Mouse (Mus musculus): ENCODE measurements at regions not wholly inside any gene's neighbourhood (a gene's known extent, or its start where the extent isn't known, plus 50 kb on each side); places are given as distances from the start of the nearest gene placed in this dataset.
A peak's percentile ranks its signal among the peaks of the same experiment; 100 is the strongest.

DNA sequence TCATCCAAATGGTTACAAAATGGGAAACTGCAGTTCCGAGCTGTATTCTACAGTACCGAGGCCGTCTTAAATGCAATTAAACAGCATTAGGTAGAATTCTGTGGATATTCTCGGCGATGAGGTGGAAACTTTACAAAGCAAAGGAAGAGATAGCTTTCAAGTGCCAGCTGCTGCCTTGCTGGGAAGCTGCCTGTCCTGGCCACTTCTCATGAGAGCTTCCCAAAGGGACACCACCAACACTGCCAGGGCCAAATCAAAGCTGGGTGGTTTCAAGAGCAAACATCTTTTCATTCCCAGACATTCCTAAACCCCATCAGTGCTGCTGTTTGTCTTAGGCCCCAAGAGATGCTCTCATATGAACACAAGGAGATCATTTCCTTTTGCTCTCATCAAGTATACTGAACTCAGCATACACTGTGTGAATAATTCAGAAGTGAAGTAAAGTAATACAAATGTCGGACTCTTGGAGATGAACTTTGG lies 156.6 kb upstream of the AI593442 start:
- no peak overlapping the region for H3K4me3 ChIP-seq
- DNase-seq (ENCODE audit: low spot score) = no peak
- no peaks in the 10 kb centered on the region for H3K9me3 ChIP-seq (replicated peaks)
- no peak overlapping the region for H3K27ac ChIP-seq (replicated peaks)
- no peaks in the 10 kb centered on the region for H3K27me3 ChIP-seq (ENCODE audit: low read depth, poor library complexity, severe bottlenecking)
- H3K36me3 ChIP-seq = no peaks in the 10 kb centered on the region
- 89% methylated on average over 6 of the region's 6 CpGs for WGBS
- no peaks in the 10 kb centered on the region for H3K4me1 ChIP-seq

DNA sequence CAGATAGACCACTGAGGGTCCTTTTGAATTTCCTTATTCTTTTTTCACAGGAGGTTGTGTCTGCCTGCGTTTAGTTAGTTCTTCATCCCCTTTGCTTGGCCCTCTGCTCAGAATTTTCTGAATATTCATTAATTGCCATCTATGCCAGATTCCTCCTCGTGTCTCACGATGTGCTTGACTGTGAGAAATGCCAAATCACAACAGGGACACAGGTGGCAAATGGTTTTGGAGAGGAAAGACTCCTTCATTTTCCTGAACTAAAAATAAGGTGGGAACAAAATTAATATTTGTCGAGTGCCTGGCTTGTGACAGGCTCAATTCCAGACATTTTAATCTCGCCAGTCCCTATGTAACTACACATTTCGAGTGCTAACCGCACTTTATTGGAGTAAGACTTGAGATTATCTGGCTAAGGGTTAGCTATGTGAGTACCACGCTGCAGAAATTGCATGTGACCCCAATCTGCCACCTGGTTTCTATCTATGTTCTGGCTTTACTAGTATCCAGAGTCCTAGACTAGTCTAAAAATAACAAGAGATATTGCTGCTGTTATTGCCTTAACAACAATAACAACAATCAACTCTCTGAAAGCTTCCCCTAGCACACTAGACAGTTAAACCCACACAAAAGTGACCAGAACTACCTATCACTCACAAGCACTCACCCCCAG lies 156.0 kb upstream of the AI593442 start:
- no peak overlapping the region for H3K27ac ChIP-seq (replicated peaks)
- 88% methylated on average over 8 of the region's 8 CpGs for WGBS
- H3K4me1 ChIP-seq = no peaks in the 10 kb centered on the region
- H3K27me3 ChIP-seq (ENCODE audit: low read depth, poor library complexity, severe bottlenecking) = no peaks in the 10 kb centered on the region
- no peaks in the 10 kb centered on the region for H3K36me3 ChIP-seq
- H3K9me3 ChIP-seq (replicated peaks) = no peaks in the 10 kb centered on the region
- no peak overlapping the region for H3K4me3 ChIP-seq
- DNase-seq (ENCODE audit: low spot score) = no peak

DNA sequence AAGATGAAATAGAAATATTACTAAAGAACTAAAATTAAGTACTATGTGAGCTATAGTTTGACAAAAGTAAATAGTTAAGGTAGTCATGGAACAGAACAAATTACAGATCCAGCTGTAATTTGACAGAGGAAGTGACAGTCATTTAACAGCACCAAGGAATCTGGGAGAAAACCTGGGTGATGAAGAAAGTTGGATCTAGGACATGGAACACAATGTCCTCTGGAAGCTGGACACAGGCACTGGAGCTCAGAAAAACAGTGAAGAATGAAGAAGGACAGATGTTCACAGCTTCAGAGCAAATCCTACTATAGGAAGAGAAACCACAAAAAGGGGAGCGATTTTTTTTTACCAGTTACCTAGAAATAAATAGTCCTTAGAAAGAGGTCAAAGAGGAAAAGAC lies 147.2 kb upstream of the AI593442 start:
- Histone ChIP-seq H3K27me3 (ENCODE audit: low read depth, poor library complexity, severe bottlenecking) (no peaks in the 10 kb centered on the region), H3K4me1 (no peaks in the 10 kb centered on the region), H3K9me3 (replicated peaks) (no peaks in the 10 kb centered on the region), H3K4me3 (no peak overlapping the region), H3K27ac (replicated peaks) (no peak overlapping the region), H3K36me3 (no peaks in the 10 kb centered on the region)
- 72% methylated on average over 1 of the region's 1 CpGs for WGBS
- no peak for DNase-seq (ENCODE audit: low spot score)

DNA sequence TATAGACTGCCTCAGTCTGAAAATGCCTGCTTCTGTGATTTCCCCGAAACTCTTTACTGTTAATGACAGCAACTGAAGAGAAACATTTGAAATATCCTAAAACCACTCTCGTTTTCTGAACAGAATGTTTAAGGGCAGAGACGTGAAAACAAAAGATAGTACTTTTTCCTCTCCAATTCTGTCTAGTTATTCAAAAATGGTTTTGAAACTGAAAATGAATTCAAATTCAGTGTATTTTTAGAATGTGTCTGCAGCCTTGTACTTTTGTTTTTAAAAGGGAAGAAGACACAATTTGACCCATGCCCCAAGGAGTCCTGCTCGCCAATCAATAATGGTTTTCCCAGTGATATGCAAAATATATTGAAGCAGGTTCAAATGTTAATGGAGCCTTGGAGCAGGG lies 136.7 kb upstream of the AI593442 start:
- no peaks in the 10 kb centered on the region for H3K4me1 ChIP-seq
- no peaks in the 10 kb centered on the region for H3K9me3 ChIP-seq (replicated peaks)
- H3K27me3 ChIP-seq (ENCODE audit: low read depth, poor library complexity, severe bottlenecking) = no peaks in the 10 kb centered on the region
- no peaks in the 10 kb centered on the region for H3K36me3 ChIP-seq
- no peak for DNase-seq (ENCODE audit: low spot score)
- WGBS = 89% methylated on average over 4 of the region's 4 CpGs
- H3K27ac ChIP-seq (replicated peaks) = no peak overlapping the region
- H3K4me3 ChIP-seq = no peak overlapping the region

DNA sequence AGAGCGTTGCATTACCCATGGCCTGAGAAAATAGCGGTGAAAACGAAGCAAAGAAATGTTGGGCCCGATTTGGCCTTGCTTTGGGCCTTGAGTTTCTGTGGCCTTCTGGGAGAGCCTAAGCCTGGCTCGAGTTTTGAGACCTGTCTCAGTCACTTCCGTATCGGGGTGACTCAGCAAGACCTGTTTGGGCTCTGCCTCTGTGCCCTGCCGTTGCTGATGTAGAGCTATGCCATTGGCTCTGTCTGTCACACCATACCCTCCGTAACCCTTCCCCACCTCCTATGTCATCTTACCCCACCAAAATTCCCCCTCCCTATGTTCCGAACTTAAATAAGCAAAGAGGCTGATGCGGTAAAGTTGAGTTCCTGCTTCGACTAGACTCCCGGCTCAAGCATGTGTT lies 123.4 kb upstream of the AI593442 start:
- DNase-seq (ENCODE audit: low spot score) = no peak
- H3K27me3 ChIP-seq (ENCODE audit: low read depth, poor library complexity, severe bottlenecking) = no peaks in the 10 kb centered on the region
- H3K4me1 ChIP-seq = no peaks in the 10 kb centered on the region
- H3K9me3 ChIP-seq (replicated peaks) = no peaks in the 10 kb centered on the region
- H3K4me3 ChIP-seq = no peak overlapping the region
- H3K27ac ChIP-seq (replicated peaks) = no peak overlapping the region
- WGBS = 96% methylated on average over 13 of the region's 13 CpGs
- no peaks in the 10 kb centered on the region for H3K36me3 ChIP-seq

DNA sequence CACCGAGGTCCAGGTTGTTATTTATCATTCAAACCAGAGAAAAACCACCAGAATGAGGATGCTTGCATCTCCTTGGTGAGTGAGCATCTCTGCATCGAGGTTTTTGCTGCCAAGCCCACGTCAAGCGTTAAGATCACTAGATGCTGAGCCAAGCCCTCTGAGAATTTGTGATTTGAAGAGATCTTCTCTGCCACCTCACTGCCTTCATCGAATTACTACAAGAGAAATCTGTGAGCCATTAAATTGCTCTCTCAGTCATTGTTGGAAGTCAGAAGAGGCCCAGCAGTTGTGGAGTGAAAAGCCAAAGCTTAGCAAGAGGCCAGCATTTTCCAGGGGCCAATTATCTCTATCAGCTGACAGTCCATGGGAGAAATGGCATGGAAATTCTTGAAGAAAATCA lies 122.2 kb upstream of the AI593442 start:
- no peak overlapping the region for H3K27ac ChIP-seq (replicated peaks)
- H3K4me1 ChIP-seq = no peaks in the 10 kb centered on the region
- H3K27me3 ChIP-seq (ENCODE audit: low read depth, poor library complexity, severe bottlenecking) = no peaks in the 10 kb centered on the region
- H3K4me3 ChIP-seq = no peak overlapping the region
- H3K9me3 ChIP-seq (replicated peaks) = no peaks in the 10 kb centered on the region
- DNase-seq (ENCODE audit: low spot score) = no peak
- no peaks in the 10 kb centered on the region for H3K36me3 ChIP-seq
- 83% methylated on average over 5 of the region's 5 CpGs for WGBS

DNA sequence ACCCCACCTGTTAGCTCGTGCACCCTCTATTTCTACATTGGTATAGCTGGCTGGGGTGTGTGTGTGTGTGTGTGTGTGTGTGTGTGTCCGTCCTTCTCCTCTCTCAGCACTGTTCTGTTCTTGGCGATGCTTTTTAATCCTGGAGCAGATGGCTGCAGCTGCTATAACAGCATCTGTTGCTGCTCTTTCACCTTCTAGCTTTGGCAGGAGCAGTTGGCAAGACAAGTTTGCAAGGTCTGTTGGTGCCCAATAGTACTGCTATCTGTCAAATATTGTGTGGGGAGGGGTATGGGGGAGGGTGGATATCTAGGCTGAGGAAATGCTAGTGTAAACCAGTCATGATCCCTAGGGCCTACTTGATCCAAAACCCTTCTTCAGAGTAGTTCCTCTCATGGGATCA lies 120.9 kb upstream of the AI593442 start:
- no peaks in the 10 kb centered on the region for H3K36me3 ChIP-seq
- WGBS = 88% methylated on average over 3 of the region's 3 CpGs
- no peak overlapping the region for H3K4me3 ChIP-seq
- no peak overlapping the region for H3K27ac ChIP-seq (replicated peaks)
- DNase-seq (ENCODE audit: low spot score) = no peak
- no peaks in the 10 kb centered on the region for H3K27me3 ChIP-seq (ENCODE audit: low read depth, poor library complexity, severe bottlenecking)
- no peaks in the 10 kb centered on the region for H3K9me3 ChIP-seq (replicated peaks)
- no peaks in the 10 kb centered on the region for H3K4me1 ChIP-seq

DNA sequence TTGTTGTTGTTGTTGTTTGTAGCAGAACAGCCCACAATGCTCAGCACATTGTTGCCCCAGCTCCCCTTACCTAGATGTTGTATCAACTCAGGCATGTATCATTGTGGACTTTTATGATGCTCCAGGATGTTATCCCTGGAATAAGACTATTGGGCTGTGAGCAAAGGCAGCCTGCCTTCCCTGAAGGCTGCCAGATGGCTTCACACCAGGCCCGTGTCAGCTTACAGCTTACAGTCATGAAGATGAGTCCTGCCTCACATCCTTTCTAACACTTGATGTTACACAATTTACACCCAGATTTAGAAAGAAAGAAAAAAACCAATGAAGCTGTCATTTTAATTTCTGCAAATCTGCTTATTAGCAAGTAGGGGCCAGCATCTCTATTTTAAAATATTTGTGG lies 113.0 kb upstream of the AI593442 start:
- Histone ChIP-seq H3K4me1 (no peaks in the 10 kb centered on the region), H3K4me3 (no peak overlapping the region), H3K36me3 (no peaks in the 10 kb centered on the region), H3K27me3 (ENCODE audit: low read depth, poor library complexity, severe bottlenecking) (no peaks in the 10 kb centered on the region), H3K27ac (replicated peaks) (no peak overlapping the region), H3K9me3 (replicated peaks) (no peaks in the 10 kb centered on the region)
- no peak for DNase-seq (ENCODE audit: low spot score)
- 87% methylated on average over 1 of the region's 1 CpGs for WGBS

DNA sequence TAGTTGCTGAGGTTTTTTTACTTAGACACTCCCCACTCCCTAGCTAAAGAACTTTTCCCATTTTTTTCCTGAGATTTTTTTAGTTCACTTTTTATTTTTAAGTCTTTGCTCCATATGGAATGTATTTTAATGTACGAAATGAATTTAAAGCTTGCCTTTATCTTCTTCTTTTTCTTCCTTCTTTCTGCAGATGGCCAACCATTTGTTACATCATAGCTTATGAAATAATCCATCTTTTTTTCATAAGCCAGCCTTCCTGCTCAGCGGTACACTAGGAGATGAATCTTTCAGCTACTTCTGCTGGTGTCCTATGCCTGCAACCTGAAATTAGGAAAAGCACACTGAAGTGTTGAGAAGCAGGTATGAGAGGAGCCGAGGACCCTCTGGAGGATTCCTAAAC lies 102.9 kb upstream of the AI593442 start:
- H3K27me3 ChIP-seq (ENCODE audit: low read depth, poor library complexity, severe bottlenecking) = no peaks in the 10 kb centered on the region
- H3K9me3 ChIP-seq (replicated peaks) = no peaks in the 10 kb centered on the region
- WGBS = 95% methylated on average over 3 of the region's 3 CpGs
- no peaks in the 10 kb centered on the region for H3K36me3 ChIP-seq
- no peak overlapping the region for H3K4me3 ChIP-seq
- H3K4me1 ChIP-seq = no peaks in the 10 kb centered on the region
- no peak for DNase-seq (ENCODE audit: low spot score)
- no peak overlapping the region for H3K27ac ChIP-seq (replicated peaks)

DNA sequence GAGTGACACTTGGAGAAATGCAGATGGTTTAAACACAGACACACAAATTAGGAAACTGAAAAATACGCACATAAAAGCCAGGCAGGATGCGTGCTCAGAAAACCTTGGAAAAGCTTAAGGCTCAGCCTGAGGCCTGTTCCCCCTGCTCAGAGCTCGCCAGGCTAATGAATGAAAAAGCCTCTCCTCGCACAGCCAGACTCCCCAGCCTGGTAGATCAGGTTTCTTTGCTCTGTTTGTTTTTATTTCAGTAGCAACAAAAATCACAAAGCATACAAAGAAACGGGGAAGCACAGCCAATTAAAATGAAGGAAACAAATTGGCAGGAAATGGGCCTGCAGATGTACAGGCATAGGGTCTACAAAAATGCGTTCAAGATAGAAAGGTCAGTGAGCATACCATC lies 97.0 kb upstream of the AI593442 start:
- no peaks in the 10 kb centered on the region for H3K36me3 ChIP-seq
- H3K27ac ChIP-seq (replicated peaks) = no peak overlapping the region
- no peaks in the 10 kb centered on the region for H3K9me3 ChIP-seq (replicated peaks)
- no peak for DNase-seq (ENCODE audit: low spot score)
- WGBS = 25% methylated on average over 6 of the region's 6 CpGs
- no peaks in the 10 kb centered on the region for H3K27me3 ChIP-seq (ENCODE audit: low read depth, poor library complexity, severe bottlenecking)
- no peaks in the 10 kb centered on the region for H3K4me1 ChIP-seq
- no peak overlapping the region for H3K4me3 ChIP-seq

DNA sequence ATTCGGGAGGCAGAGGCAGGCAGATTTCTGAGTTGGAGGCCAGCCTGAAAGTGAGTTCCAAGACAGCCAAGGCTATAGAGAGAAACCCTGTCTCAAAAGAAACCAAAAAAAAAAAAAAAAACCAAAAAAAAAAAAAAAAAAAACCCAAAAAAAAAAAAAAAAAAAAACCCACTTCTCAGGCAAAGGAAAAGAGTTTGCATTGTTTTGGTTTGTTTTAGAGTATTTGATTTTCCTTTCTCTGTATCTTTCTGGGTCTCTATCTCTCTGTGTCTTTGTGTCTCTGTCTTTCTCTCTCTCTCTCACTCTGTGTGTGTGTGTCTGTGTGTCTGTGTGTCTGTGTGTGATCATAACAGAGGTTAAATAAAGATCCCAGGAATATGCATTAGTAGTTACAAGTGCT lies 95.7 kb upstream of the AI593442 start:
- Histone ChIP-seq H3K4me3 (no peak overlapping the region), H3K27me3 (ENCODE audit: low read depth, poor library complexity, severe bottlenecking) (no peaks in the 10 kb centered on the region), H3K27ac (replicated peaks) (no peak overlapping the region), H3K9me3 (replicated peaks) (no peaks in the 10 kb centered on the region), H3K36me3 (no peaks in the 10 kb centered on the region), H3K4me1 (no peaks in the 10 kb centered on the region)
- no peak for DNase-seq (ENCODE audit: low spot score)
- 95% methylated on average over 1 of the region's 1 CpGs for WGBS

DNA sequence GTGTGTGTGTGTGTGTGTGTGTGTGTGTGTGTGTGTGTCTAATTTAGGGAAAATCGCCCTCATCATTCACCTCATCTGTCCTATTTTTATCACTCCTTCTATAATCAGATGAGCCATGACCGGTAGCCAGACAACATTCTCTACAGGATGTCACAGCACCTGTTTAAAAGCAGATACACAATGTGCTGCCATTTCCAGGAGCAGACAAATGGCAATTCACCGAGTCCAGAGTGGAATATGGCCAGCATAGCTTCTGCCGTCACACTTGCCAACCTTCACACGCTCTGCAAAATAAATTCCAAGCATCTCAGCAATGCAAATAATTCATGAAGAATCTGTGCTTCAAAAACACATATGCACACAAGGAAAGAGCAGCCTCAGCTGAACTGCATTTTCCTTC lies 88.5 kb upstream of the AI593442 start:
- Histone ChIP-seq H3K4me3 (no peak overlapping the region), H3K27ac (replicated peaks) (no peak overlapping the region), H3K36me3 (no peaks in the 10 kb centered on the region), H3K9me3 (replicated peaks) (no peaks in the 10 kb centered on the region), H3K4me1 (no peaks in the 10 kb centered on the region), H3K27me3 (ENCODE audit: low read depth, poor library complexity, severe bottlenecking) (no peaks in the 10 kb centered on the region)
- 89% methylated on average over 5 of the region's 5 CpGs for WGBS
- DNase-seq (ENCODE audit: low spot score) = no peak

DNA sequence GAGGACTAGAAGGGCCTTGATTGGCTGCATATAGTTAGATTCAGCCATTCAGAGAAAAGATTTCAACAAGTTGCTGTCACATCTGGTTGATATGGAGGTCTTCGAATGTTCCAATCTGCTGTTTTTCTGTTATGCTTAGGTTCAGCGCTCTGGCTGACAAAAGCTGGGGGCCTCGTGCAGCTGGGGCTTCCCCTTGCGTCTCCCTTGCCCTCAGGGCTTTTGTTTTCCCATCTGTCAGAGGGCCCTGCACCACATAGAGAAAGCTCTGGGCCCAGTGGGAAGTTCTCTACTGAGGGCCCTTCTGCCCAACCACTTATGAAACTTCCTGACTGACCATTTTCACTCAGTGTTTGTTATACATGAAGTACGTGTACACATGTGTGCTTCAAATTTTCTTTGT lies 86.2 kb upstream of the AI593442 start:
- Histone ChIP-seq H3K27me3 (ENCODE audit: low read depth, poor library complexity, severe bottlenecking) (no peaks in the 10 kb centered on the region), H3K9me3 (replicated peaks) (no peaks in the 10 kb centered on the region), H3K4me1 (no peaks in the 10 kb centered on the region), H3K36me3 (no peaks in the 10 kb centered on the region), H3K4me3 (no peak overlapping the region), H3K27ac (replicated peaks) (0 out of 2 replicates have a peak overlapping the region, but pooled peaks have one; percentile 6)
- no peak for DNase-seq (ENCODE audit: low spot score)
- 68% methylated on average over 5 of the region's 5 CpGs for WGBS

DNA sequence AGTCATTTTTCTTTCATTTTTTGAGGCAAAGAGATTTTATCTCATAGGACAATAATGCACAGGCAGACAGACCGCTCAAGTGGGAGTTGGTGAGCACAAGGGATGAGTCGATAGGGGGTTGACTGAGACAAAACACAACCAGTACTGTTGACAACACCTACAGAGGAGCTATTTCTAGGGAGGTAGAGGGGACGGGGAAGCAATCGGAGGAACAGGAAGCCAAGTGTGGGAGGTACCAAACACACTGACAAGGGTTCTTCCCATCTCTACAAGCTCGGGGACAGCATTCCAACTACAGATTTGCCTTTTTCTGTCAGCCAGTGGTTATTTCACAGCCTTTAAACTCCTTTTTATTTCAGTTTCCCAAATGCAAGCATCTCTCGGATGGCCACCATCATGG lies 83.3 kb upstream of the AI593442 start:
- Histone ChIP-seq H3K27ac (replicated peaks) (no peak overlapping the region), H3K27me3 (ENCODE audit: low read depth, poor library complexity, severe bottlenecking) (no peaks in the 10 kb centered on the region), H3K9me3 (replicated peaks) (no peaks in the 10 kb centered on the region), H3K4me1 (no peaks in the 10 kb centered on the region), H3K4me3 (no peak overlapping the region), H3K36me3 (no peaks in the 10 kb centered on the region)
- WGBS = 88% methylated on average over 6 of the region's 6 CpGs
- no peak for DNase-seq (ENCODE audit: low spot score)
